Mouse (Mus musculus): ENCODE results near the gene Otop2.
A peak's percentile ranks its signal among the peaks of the same experiment; 100 is the strongest.

DNA sequence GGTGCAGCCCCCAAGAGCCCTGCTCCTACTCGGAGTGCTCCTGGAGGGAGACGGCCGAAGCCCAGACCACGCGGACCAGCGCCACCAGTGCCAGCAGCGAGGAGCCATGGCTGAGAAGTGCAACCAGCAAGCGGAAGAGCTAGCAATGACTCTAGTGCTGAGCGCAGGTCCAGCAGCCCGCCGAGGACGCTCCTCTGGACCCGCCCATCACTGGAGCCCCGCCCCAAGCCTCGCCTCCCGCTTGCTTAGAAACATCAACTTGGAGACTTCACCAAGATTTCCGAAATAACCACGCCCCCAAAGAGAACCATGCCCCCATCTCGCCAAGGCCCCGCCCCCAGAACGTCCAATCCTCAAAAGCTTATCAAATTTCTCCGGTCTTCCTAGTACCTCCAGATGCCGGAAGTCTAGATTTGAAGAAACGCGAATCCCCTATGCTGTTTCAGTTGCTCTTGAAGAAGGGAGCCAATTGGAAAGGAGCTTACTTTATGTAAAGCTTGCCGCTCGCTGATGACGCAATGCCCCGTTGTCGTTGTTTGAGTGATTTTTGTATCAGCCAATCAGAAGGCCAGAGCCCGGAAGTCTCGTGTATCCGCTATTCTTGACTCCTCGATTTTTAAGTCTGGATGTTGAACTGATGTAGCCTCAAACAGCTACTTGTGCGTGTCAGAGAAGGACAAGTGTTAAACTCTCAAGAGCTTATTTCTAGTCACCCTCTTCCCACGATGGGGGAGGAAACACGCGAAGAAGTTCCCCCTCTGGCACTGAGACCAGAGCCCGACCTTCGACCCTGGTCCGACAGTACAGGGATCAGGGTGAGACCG lies 30.0 kb upstream of the Otop2 start, which contains the start of gene Fdxr:
- TF ChIP-seq NRF1 (IDR thresholded peaks at IDR 0.05; ENCODE audit: insufficient read depth, low read depth, low read length, poor library complexity, severe bottlenecking) = peak; percentile 56; the same call in 1 of the 2 replicates
- TF ChIP-seq HCFC1 (IDR thresholded peaks at IDR 0.05; ENCODE audit: low read depth, low read length) = peak; percentile 98
- peak; percentile 91 to 94 for TF ChIP-seq POLR2A (IDR thresholded peaks at IDR 0.05; ENCODE audit: control insufficient read depth in 1 of 2, insufficient read depth in 1 of 2, low read depth in 1 of 2, low read length in 2 of 2, poor library complexity in 1 of 2)
- TF ChIP-seq TCF12 (IDR thresholded peaks at IDR 0.05; ENCODE audit: low read depth, low read length) = peak; percentile 79
- no peak for TF ChIP-seq USF2 (IDR thresholded peaks at IDR 0.05; ENCODE audit: borderline replicate concordance in 1 of 2, insufficient read depth in 1 of 2, low read depth in 1 of 2, low read length in 2 of 2)
- TF ChIP-seq EP300 (IDR thresholded peaks at IDR 0.05; ENCODE audit: low read depth in 1 of 2, low read length in 2 of 2) = no peak
- TF ChIP-seq CTCF (IDR thresholded peaks at IDR 0.05 in 2 of 3, conservative IDR thresholded peaks at IDR 0.05 in 1 of 3; ENCODE audit: control insufficient read depth in 1 of 3, insufficient read depth in 1 of 3, low read depth in 2 of 3, low read length in 3 of 3, poor library complexity in 1 of 3, severe bottlenecking in 1 of 3) = peak in 2 of 3 experiments; percentile 2 to 12; a peak in 2 of 6 replicates
- TF ChIP-seq JUND (IDR thresholded peaks at IDR 0.05; ENCODE audit: low read depth, low read length) = peak; percentile 87
- TF ChIP-seq GATA1 (IDR thresholded peaks at IDR 0.05; ENCODE audit: low read depth, low read length) = peak; percentile 69
- peak; percentile 91 for TF ChIP-seq CHD2 (IDR thresholded peaks at IDR 0.05; ENCODE audit: low read length)
- no peak for TF ChIP-seq RAD21 (IDR thresholded peaks at IDR 0.05; ENCODE audit: low read depth, low read length)
- TF ChIP-seq CHD1 (IDR thresholded peaks at IDR 0.05; ENCODE audit: low read depth, low read length) = no peak
- no peak for TF ChIP-seq TAL1 (IDR thresholded peaks at IDR 0.05; ENCODE audit: low read length)
